Mouse (Mus musculus): ENCODE results near the gene Ugt8a. TPM values are rescaled to one million over a fixed set of nuclear protein-coding genes. Genes with fewer than 3 reads are reported as not detected.

Ugt8a gene
- total RNA-seq, 2 experiments from 2014 or later, result 0.12 to 0.60 TPM

- no peak for DNase-seq
- intact Hi-C loops (cut with DNase I), result no loop called here
Observed at GRCm38 (mm10) chr3:125874371-125874770, 64.0 kb downstream of the Ugt8a start.

- DNase-seq, result no peak
- intact Hi-C loops (cut with DNase I), result no loop called here
Observed at GRCm38 (mm10) chr3:125869873-125870272, 68.5 kb downstream of the Ugt8a start.

- DNase-seq, result no peak
- intact Hi-C loops (cut with DNase I), result no loop called here
Observed at GRCm38 (mm10) chr3:125861601-125862000, 76.8 kb downstream of the Ugt8a start.

- DNase-seq, result peak; percentile 26 to 62
- intact Hi-C loops (cut with DNase I), result no loop called here
Observed at GRCm38 (mm10) chr3:125849163-125849872, 89.1 kb downstream of the Ugt8a start.

- DNase-seq, result no peak
- intact Hi-C loops (cut with DNase I), result no loop called here
Observed at GRCm38 (mm10) chr3:125828051-125828450, 110.4 kb downstream of the Ugt8a start.

GRCm38 (mm10) chr3:125827256-125827655 lies 111.2 kb downstream of the Ugt8a start:
- DNase-seq, result no peak

GRCm38 (mm10) chr3:125819741-125820140 lies 118.7 kb downstream of the Ugt8a start:
- DNase-seq, result no peak
- intact Hi-C loops (cut with DNase I), result no loop called here

More at GRCm38 (mm10) chr3:125827256-125827655, 111.2 kb downstream of the Ugt8a start:
- intact Hi-C loops (cut with DNase I), result no loop called here

Data from heart, postnatal 10 days (tissue).